Mouse (Mus musculus) midbrain, embryonic 15.5 days (tissue): ENCODE measurements at regions not wholly inside any gene's neighbourhood (a gene's known extent, or its start where the extent isn't known, plus 50 kb on each side); places are given as distances from the start of the nearest gene placed in this dataset.

Source experiments
- ATAC-seq: fragments of 200-750 bp; cut with Nextera tagmentation; replicated peaks from 2 replicates; pipeline ENCODE4 v1.8.0; 2017; ENCODE audit warnings: moderate TSS enrichment
- H3K27ac ChIP-seq: fragments of 300-500 bp; sonication (generic); 2 replicates; pipeline ENCODE4 v1.5.1; 2015; ENCODE audit warnings: mild to moderate bottlenecking, inconsistent platforms
- H3K27me3 ChIP-seq: fragments of 300-500 bp; sonication (generic); replicated peaks from 2 replicates; pipeline ENCODE4 v1.6.1; 2015; ENCODE audit warnings: inconsistent platforms
- H3K36me3 ChIP-seq: fragments of 300-500 bp; sonication (generic); replicated peaks from 2 replicates; pipeline ENCODE4 v1.6.1; 2015; ENCODE audit warnings: inconsistent platforms
- H3K4me1 ChIP-seq: fragments of 300-500 bp; sonication (generic); 2 replicates; pipeline ENCODE4 v1.6.1; 2015; ENCODE audit warnings: inconsistent platforms
- H3K4me2 ChIP-seq: fragments of 300-500 bp; sonication (generic); 2 replicates; pipeline ENCODE4 v1.6.1; 2015; ENCODE audit warnings: inconsistent platforms, mild to moderate bottlenecking, moderate library complexity
- H3K4me3 ChIP-seq: fragments of 300-500 bp; sonication (generic); 2 replicates; pipeline ENCODE4 v1.5.1; 2015; ENCODE audit warnings: mild to moderate bottlenecking, inconsistent platforms
- H3K9ac ChIP-seq: fragments of 300-500 bp; sonication (generic); 2 replicates; pipeline ENCODE4 v1.6.1; 2015; ENCODE audit warnings: mild to moderate bottlenecking, inconsistent platforms
- H3K9me3 ChIP-seq: fragments of 300-500 bp; sonication (generic); 2 replicates; pipeline ENCODE4 v1.6.1; 2016; ENCODE audit warnings: inconsistent platforms
- WGBS: fragments of 180-500 bp; shearing (Covaris S2); methylation state at CpG from one replicate; pipeline ENCODE4 v1.1.7; 2015; ENCODE audit warnings: mixed read lengths; 5-methylcytosine and 5-hydroxymethylcytosine counted together

DNA sequence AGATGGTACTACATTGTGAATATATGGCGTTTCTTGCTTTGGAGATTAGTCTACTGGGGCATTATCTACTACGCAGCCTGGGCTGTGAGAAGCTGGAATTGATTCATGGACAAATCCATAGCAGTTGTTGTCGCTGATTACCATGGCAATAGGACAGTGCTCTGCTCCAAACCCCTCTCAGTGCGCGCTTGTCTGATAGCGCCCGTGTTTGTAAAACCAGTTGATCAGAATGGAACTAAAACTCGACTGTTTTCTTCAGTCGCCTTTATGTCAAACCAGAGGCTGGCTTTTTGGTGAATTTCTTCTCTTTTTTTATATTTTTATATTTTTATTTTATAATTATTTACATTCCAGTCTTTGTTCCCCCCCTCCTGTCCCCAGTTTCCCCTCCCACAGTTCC is 138.5 kb upstream of the Gm5148 start:
- H3K27ac ChIP-seq: no peak overlapping the region
- 80% methylated on average over 9 of the region's 9 CpGs for WGBS
- H3K36me3 ChIP-seq: no peaks in the 10 kb centered on the region
- no peaks in the 10 kb centered on the region for H3K9me3 ChIP-seq
- no peaks in the 10 kb centered on the region for H3K27me3 ChIP-seq
- no peak overlapping the region for H3K4me3 ChIP-seq
- peaks cover 6% of the 10 kb centered on the region; the same call in 1 of the 2 replicates for H3K4me1 ChIP-seq
- no peak overlapping the region for H3K9ac ChIP-seq
- no peak overlapping the region for H3K4me2 ChIP-seq
- no peak for ATAC-seq

DNA sequence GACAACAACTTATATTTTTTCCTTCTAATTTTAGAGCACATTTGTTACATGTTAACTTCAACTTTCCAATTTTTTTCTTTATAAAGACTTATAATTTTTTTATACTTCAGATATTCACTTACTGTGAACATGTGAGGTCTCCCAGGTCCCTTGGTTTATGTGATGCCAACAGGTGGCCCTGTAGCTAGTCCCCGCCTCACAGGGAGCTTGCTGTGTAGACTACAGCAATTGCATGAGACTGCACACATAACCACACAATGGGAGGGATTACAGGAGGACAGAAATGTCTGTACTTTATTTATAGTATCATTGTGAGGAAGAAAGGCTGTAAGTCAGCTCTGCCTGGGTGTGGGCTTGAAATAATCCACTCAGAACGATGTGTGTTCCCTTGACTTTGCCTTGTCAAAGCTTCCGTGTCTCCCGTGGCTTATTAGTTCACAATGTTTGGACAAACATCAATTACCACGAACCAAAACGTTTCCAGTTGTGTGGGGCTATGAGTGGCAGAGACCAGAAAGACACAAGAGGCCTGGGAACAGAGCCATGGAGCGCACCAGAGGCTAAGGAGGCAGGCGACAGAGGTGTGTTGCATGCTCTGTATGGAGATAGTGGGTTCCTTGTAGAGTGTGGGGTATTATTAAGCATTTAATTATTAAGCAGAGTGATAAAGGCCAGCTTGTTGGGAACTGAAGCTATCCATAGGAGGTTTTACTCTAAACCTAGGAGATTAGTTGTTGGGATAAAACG is 136.6 kb upstream of the Gm5148 start:
- no peaks in the 10 kb centered on the region for H3K27me3 ChIP-seq
- H3K4me2 ChIP-seq: no peak overlapping the region
- H3K27ac ChIP-seq: no peak overlapping the region
- no peak overlapping the region for H3K4me3 ChIP-seq
- WGBS: 65% methylated on average over 9 of the region's 9 CpGs
- H3K4me1 ChIP-seq: peaks cover 6% of the 10 kb centered on the region; the same call in 1 of the 2 replicates
- no peaks in the 10 kb centered on the region for H3K36me3 ChIP-seq
- no peak overlapping the region for H3K9ac ChIP-seq
- no peaks in the 10 kb centered on the region for H3K9me3 ChIP-seq
- no peak for ATAC-seq

DNA sequence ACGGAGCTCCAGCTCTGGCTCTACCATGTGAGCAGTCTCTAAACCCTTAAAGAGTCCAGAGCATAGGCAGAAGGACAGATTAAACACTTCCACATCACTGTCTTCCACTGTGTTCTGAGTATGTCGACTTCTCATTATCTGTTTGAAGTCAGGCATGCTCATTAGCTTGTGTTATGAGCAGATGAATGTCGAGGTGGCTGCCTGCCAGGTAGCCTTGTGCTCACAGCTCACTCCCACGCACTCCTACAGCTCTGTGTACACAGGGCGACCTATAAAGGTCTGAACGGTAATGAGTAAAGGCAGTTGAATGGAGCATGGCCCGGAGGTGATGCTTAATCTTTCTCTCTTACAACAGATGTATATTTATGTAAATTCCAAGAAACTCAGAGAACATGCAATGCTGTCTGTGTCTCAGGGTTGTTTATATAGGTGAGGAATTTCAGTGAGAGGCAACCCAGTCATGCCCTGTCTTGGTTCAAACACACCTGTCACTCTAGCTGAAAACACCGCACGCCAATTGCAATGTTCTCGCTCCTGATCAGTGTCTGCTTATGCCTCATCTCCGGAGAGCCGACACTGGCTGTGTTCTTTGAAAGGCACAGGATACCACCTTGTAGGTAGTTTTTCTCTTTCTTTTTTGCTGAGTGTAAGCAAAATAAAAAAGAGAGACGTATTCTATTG is 135.9 kb upstream of the Gm5148 start:
- no peaks in the 10 kb centered on the region for H3K36me3 ChIP-seq
- H3K27ac ChIP-seq: no peak overlapping the region
- H3K4me1 ChIP-seq: peaks cover 6% of the 10 kb centered on the region; the same call in 1 of the 2 replicates
- no peak overlapping the region for H3K4me2 ChIP-seq
- no peak overlapping the region for H3K4me3 ChIP-seq
- H3K9ac ChIP-seq: no peak overlapping the region
- H3K9me3 ChIP-seq: no peaks in the 10 kb centered on the region
- H3K27me3 ChIP-seq: no peaks in the 10 kb centered on the region
- ATAC-seq: peak; percentile 91
- WGBS: 54% methylated on average over 13 of the region's 13 CpGs

- H3K9me3 ChIP-seq: no peaks in the 10 kb centered on the region
- no peaks in the 10 kb centered on the region for H3K36me3 ChIP-seq
- H3K9ac ChIP-seq: no peak overlapping the region
- H3K27me3 ChIP-seq: no peaks in the 10 kb centered on the region
- H3K27ac ChIP-seq: no peak overlapping the region
- H3K4me3 ChIP-seq: no peak overlapping the region
- H3K4me2 ChIP-seq: no peak overlapping the region
- peaks cover 6% of the 10 kb centered on the region; the same call in 1 of the 2 replicates for H3K4me1 ChIP-seq
- WGBS: 88% methylated on average over 6 of the region's 6 CpGs
- no peak for ATAC-seq
These were observed 134.5 kb upstream of the Gm5148 start for GRCm38 (mm10) chr3:37858624-37859302.

- no peak overlapping the region for H3K27ac ChIP-seq
- no peaks in the 10 kb centered on the region for H3K4me1 ChIP-seq
- no peaks in the 10 kb centered on the region for H3K36me3 ChIP-seq
- WGBS: 78% methylated on average over 3 of the region's 3 CpGs
- no peaks in the 10 kb centered on the region for H3K27me3 ChIP-seq
- no peak overlapping the region for H3K4me3 ChIP-seq
- no peak overlapping the region for H3K4me2 ChIP-seq
- ATAC-seq: no peak
- H3K9me3 ChIP-seq: no peaks in the 10 kb centered on the region
- H3K9ac ChIP-seq: no peak overlapping the region
These were observed 122.1 kb upstream of the Gm5148 start for GRCm38 (mm10) chr3:37846191-37847003.

DNA sequence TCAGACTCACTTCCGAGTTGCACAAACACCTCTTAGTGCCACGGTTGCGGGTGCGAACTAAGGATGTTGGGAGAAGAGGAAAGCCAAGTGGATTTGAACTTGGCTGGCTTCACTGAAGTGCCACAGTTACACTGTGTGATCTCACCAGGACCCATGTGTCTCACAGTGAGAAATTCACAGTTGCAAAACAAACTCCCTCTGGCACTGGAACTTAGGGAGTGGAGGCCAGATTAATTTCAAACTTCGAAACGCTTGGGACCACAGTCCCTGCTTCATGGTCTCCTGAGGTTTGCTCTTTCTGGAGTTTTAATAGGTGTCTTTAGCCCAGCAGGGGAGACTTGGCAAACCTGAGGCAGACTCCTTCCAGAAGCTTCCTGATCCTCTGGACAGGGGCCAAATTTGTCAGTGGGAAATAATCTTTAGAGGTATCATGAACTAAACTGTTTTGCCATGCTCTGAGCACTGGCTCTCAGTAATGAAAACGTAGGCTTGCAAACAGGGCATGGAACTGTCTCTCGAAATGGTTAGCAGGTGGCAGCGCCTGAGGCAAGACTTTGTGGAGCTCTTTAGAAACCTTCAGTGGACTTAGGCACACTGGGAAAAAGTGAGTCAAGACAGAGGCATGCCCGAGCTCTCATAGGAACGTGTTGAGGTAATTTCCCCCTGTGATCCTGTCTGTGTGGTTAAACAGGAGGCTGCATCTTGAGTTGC is 121.2 kb upstream of the Gm5148 start:
- Histone ChIP-seq H3K27me3 (no peaks in the 10 kb centered on the region), H3K4me2 (no peak overlapping the region), H3K36me3 (no peaks in the 10 kb centered on the region), H3K9me3 (no peaks in the 10 kb centered on the region), H3K4me3 (no peak overlapping the region), H3K27ac (no peak overlapping the region), H3K9ac (no peak overlapping the region), H3K4me1 (no peaks in the 10 kb centered on the region)
- no peak for ATAC-seq
- 83% methylated on average over 11 of the region's 11 CpGs for WGBS

- Histone ChIP-seq H3K4me3 (no peak overlapping the region), H3K9ac (no peak overlapping the region), H3K4me2 (no peak overlapping the region), H3K4me1 (no peaks in the 10 kb centered on the region), H3K36me3 (no peaks in the 10 kb centered on the region), H3K9me3 (no peaks in the 10 kb centered on the region), H3K27me3 (no peaks in the 10 kb centered on the region), H3K27ac (no peak overlapping the region)
- no peak for ATAC-seq
- WGBS: 82% methylated on average over 8 of the region's 8 CpGs
These were observed 120.5 kb upstream of the Gm5148 start for GRCm38 (mm10) chr3:37844731-37845312.

DNA sequence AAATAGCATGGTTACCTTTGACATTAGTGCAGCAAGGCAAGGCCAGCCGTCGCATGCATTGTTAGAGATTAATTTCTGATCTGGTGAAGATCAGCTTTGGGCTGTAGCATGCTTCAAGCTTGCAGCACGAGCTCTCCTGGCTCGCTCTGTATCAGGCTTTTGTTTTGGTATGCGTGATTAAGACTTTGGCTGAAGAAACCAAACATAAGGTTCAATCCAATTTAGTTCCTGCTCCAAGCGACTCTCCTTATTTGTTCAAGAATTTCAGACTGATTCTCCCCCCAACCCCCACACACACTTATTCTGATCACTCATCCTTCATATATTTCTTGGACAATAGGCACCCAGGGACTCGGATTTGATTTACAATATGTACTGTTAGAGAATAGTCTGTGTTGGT is 118.0 kb upstream of the Gm5148 start:
- Histone ChIP-seq H3K27me3 (no peaks in the 10 kb centered on the region), H3K9ac (no peak overlapping the region), H3K9me3 (no peaks in the 10 kb centered on the region), H3K4me2 (no peak overlapping the region), H3K27ac (no peak overlapping the region), H3K36me3 (no peaks in the 10 kb centered on the region), H3K4me1 (no peaks in the 10 kb centered on the region), H3K4me3 (no peak overlapping the region)
- 64% methylated on average over 7 of the region's 7 CpGs for WGBS
- no peak for ATAC-seq

- Histone ChIP-seq H3K9me3 (no peaks in the 10 kb centered on the region), H3K36me3 (no peaks in the 10 kb centered on the region), H3K27me3 (no peaks in the 10 kb centered on the region), H3K4me3 (no peak overlapping the region), H3K27ac (no peak overlapping the region), H3K4me2 (no peak overlapping the region), H3K9ac (no peak overlapping the region), H3K4me1 (no peaks in the 10 kb centered on the region)
- 80% methylated on average over 11 of the region's 11 CpGs for WGBS
- ATAC-seq: no peak
These were observed 114.6 kb upstream of the Gm5148 start for GRCm38 (mm10) chr3:37838896-37839295.

GRCm38 (mm10) chr3:37836749-37837148 is 112.5 kb upstream of the Gm5148 start:
- Histone ChIP-seq H3K9me3 (no peaks in the 10 kb centered on the region), H3K4me3 (no peak overlapping the region), H3K27ac (no peak overlapping the region), H3K9ac (no peak overlapping the region), H3K4me1 (no peaks in the 10 kb centered on the region), H3K27me3 (no peaks in the 10 kb centered on the region), H3K4me2 (no peak overlapping the region), H3K36me3 (no peaks in the 10 kb centered on the region)
- WGBS: 82% methylated on average over 5 of the region's 5 CpGs
- no peak for ATAC-seq

DNA sequence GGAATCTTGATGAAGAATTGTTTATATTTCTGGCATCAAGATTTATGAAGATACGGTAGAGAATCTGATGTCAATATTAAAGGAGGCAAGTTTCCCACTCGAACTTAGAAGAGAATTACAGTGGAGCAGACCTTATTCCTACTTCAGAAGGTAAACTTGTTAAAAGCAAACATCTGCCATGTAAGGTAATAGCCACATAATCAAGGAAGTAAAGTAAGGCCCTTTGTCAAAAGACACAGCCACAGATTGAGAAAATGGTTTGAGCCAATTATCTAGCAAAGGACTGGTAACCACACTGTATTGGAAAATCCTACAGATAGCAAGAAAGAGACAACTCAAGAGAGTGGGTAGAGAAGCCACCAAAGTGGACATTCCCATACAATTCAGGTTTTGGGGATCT is 111.4 kb upstream of the Gm5148 start:
- Histone ChIP-seq H3K9ac (no peak overlapping the region), H3K36me3 (no peaks in the 10 kb centered on the region), H3K9me3 (no peaks in the 10 kb centered on the region), H3K27me3 (no peaks in the 10 kb centered on the region), H3K4me1 (no peaks in the 10 kb centered on the region), H3K27ac (no peak overlapping the region), H3K4me3 (no peak overlapping the region), H3K4me2 (no peak overlapping the region)
- WGBS: 95% methylated on average over 2 of the region's 2 CpGs
- ATAC-seq: no peak
